Mouse (Mus musculus): Measurements from ENCODE around the gene Slc25a39. TPM values are rescaled to one million over a fixed set of nuclear protein-coding genes. Genes with fewer than 3 reads are reported as not detected.

The Slc25a39 gene
- polyA plus RNA-seq, 1 experiment from 2014 or later, result 173 TPM

GRCm38 (mm10) chr11:102399610-102400072 lies 8.1 kb downstream of the Slc25a39 start:
- peaks cover 58% of the 10 kb centered on the region for H3K4me1 ChIP-seq
- whole genome bisulfite sequencing, result 2% methylated on average over 33 of the region's 34 CpGs
- H3K9me3 ChIP-seq, result no peaks in the 10 kb centered on the region
- H3K9ac ChIP-seq (replicated peaks), result no peak overlapping the region
- H3K4me3 ChIP-seq, result peak overlapping the region; percentile 18; the same call in 1 of the 2 replicates
- 0 out of 2 replicates have a peak overlapping the region, but pooled peaks have one; percentile 10 for H3K27ac ChIP-seq (replicated peaks)
- H3K4me2 ChIP-seq (replicated peaks), result peak overlapping the region; percentile 36
- ATAC-seq (ENCODE audit: low FRiP score, low read depth), result no peak
- H3K36me3 ChIP-seq, result peaks cover 62% of the 10 kb centered on the region
- peaks cover 38% of the 10 kb centered on the region for H3K27me3 ChIP-seq

- 20% methylated on average over 15 of the region's 15 CpGs for WGBS
- Histone ChIP-seq H3K4me2 (replicated peaks) (no peak overlapping the region; the same call in 1 of the 2 replicates), H3K27ac (replicated peaks) (no peak overlapping the region), H3K4me1 (peaks cover 60% of the 10 kb centered on the region), H3K9ac (replicated peaks) (no peak overlapping the region), H3K9me3 (no peaks in the 10 kb centered on the region), H3K4me3 (no peak overlapping the region), H3K27me3 (peaks cover 38% of the 10 kb centered on the region), H3K36me3 (peaks cover 56% of the 10 kb centered on the region)
- ATAC-seq (ENCODE audit: low FRiP score, low read depth), result no peak
Observed at GRCm38 (mm10) chr11:102399107-102399506, 8.6 kb downstream of the Slc25a39 start.

- WGBS, result 83% methylated on average over 20 of the region's 20 CpGs
- H3K9ac ChIP-seq (replicated peaks), result peak overlapping the region; percentile 37; the same call in 1 of the 2 replicates
Observed at GRCm38 (mm10) chr11:102398007-102398825, 9.5 kb downstream of the Slc25a39 start.

GRCm38 (mm10) chr11:102396671-102397141 lies 11.0 kb downstream of the Slc25a39 start:
- H3K27ac ChIP-seq (replicated peaks), result no peak overlapping the region
- H3K9me3 ChIP-seq, result no peaks in the 10 kb centered on the region
- peaks cover 32% of the 10 kb centered on the region for H3K36me3 ChIP-seq
- WGBS, result 78% methylated on average over 7 of the region's 7 CpGs
- peaks cover 38% of the 10 kb centered on the region for H3K27me3 ChIP-seq
- H3K4me3 ChIP-seq, result 0 out of 2 replicates have a peak overlapping the region, but pooled peaks have one; percentile 6
- H3K9ac ChIP-seq (replicated peaks), result peak overlapping the region; percentile 7; the same call in 1 of the 2 replicates
- H3K4me1 ChIP-seq, result peaks cover 73% of the 10 kb centered on the region
- ATAC-seq (ENCODE audit: low FRiP score, low read depth), result no peak
- H3K4me2 ChIP-seq (replicated peaks), result peak overlapping the region; percentile 63

More at GRCm38 (mm10) chr11:102398007-102398825, 9.5 kb downstream of the Slc25a39 start:
- Histone ChIP-seq H3K4me2 (replicated peaks) (0 out of 2 replicates have a peak overlapping the region, but pooled peaks have one; percentile 63), H3K27ac (replicated peaks) (no peak overlapping the region), H3K27me3 (peaks cover 38% of the 10 kb centered on the region), H3K4me3 (no peak overlapping the region), H3K36me3 (peaks cover 47% of the 10 kb centered on the region), H3K9me3 (no peaks in the 10 kb centered on the region), H3K4me1 (peaks cover 66% of the 10 kb centered on the region)
- ATAC-seq (ENCODE audit: low FRiP score, low read depth), result no peak

GRCm38 (mm10) chr11:102396263-102396662 lies 11.5 kb downstream of the Slc25a39 start:
- H3K9ac ChIP-seq (replicated peaks), result 0 out of 2 replicates have a peak overlapping the region, but pooled peaks have one; percentile 83
- peaks cover 38% of the 10 kb centered on the region for H3K27me3 ChIP-seq
- no peak for ATAC-seq (ENCODE audit: low FRiP score, low read depth)
- peak overlapping the region; percentile 63 for H3K4me2 ChIP-seq (replicated peaks)
- peak overlapping the region; percentile 67; the same call in 1 of the 2 replicates for H3K4me3 ChIP-seq
- H3K27ac ChIP-seq (replicated peaks), result 0 out of 2 replicates have a peak overlapping the region, but pooled peaks have one; percentile 92
- WGBS, result 65% methylated on average over 6 of the region's 6 CpGs
- peaks cover 73% of the 10 kb centered on the region for H3K4me1 ChIP-seq
- no peaks in the 10 kb centered on the region for H3K9me3 ChIP-seq
- H3K36me3 ChIP-seq, result peaks cover 29% of the 10 kb centered on the region

- peaks cover 19% of the 10 kb centered on the region; the same call in 1 of the 2 replicates for H3K36me3 ChIP-seq
- H3K4me1 ChIP-seq, result peaks cover 68% of the 10 kb centered on the region
- peak overlapping the region; percentile 83 for H3K9ac ChIP-seq (replicated peaks)
- ATAC-seq (ENCODE audit: low FRiP score, low read depth), result no peak
- WGBS, result 0% methylated on average over 5 of the region's 5 CpGs
- no peaks in the 10 kb centered on the region for H3K9me3 ChIP-seq
- peak overlapping the region; percentile 63 for H3K4me2 ChIP-seq (replicated peaks)
- peak overlapping the region; percentile 92 for H3K27ac ChIP-seq (replicated peaks)
- peaks cover 28% of the 10 kb centered on the region for H3K27me3 ChIP-seq
- peak overlapping the region; percentile 67 for H3K4me3 ChIP-seq
Observed at GRCm38 (mm10) chr11:102395250-102395649, 12.5 kb downstream of the Slc25a39 start.

- peaks cover 12% of the 10 kb centered on the region; the same call in 1 of the 2 replicates for H3K36me3 ChIP-seq
- no peaks in the 10 kb centered on the region for H3K9me3 ChIP-seq
- WGBS, result 73% methylated on average over 9 of the region's 9 CpGs
- peaks cover 62% of the 10 kb centered on the region for H3K4me1 ChIP-seq
- no peak for ATAC-seq (ENCODE audit: low FRiP score, low read depth)
- peak overlapping the region; percentile 63 for H3K4me2 ChIP-seq (replicated peaks)
- H3K9ac ChIP-seq (replicated peaks), result peak overlapping the region; percentile 83
- H3K27me3 ChIP-seq, result peaks cover 21% of the 10 kb centered on the region
- H3K27ac ChIP-seq (replicated peaks), result peak overlapping the region; percentile 92
- H3K4me3 ChIP-seq, result peak overlapping the region; percentile 67
Observed at GRCm38 (mm10) chr11:102394421-102395124, 13.2 kb downstream of the Slc25a39 start.

- H3K9ac ChIP-seq (replicated peaks), result peak overlapping the region; percentile 83
- ATAC-seq (ENCODE audit: low FRiP score, low read depth), result peak; percentile 57
- H3K36me3 ChIP-seq, result 0 out of 2 replicates have a peak, but pooled peaks cover 9% of the 10 kb centered on the region
- WGBS, result 6% methylated on average over 17 of the region's 17 CpGs
- peak overlapping the region; percentile 92 for H3K27ac ChIP-seq (replicated peaks)
- H3K4me3 ChIP-seq, result peak overlapping the region; percentile 67
- peaks cover 14% of the 10 kb centered on the region for H3K27me3 ChIP-seq
- H3K4me1 ChIP-seq, result peaks cover 55% of the 10 kb centered on the region
- H3K9me3 ChIP-seq, result no peaks in the 10 kb centered on the region
- peak overlapping the region; percentile 63 for H3K4me2 ChIP-seq (replicated peaks)
Observed at GRCm38 (mm10) chr11:102393719-102394420, 13.9 kb downstream of the Slc25a39 start.

GRCm38 (mm10) chr11:102393238-102393634 lies 14.5 kb downstream of the Slc25a39 start, which contains the start of gene Rundc3a:
Rundc3a (plus strand) TSS chr11:102393403.
- peak within 1 kb of the TSS; percentile 67 for H3K4me3 ChIP-seq
- 0 out of 2 replicates have a peak, but pooled peaks cover 6% of the 10 kb centered on the region for H3K36me3 ChIP-seq
- H3K27ac ChIP-seq (replicated peaks), result peak within 1 kb of the TSS; percentile 92
- H3K4me1 ChIP-seq, result peaks cover 51% of the 10 kb centered on the region
- no peaks in the 10 kb centered on the region for H3K9me3 ChIP-seq
- peaks cover 10% of the 10 kb centered on the region for H3K27me3 ChIP-seq
- H3K4me2 ChIP-seq (replicated peaks), result peak within 1 kb of the TSS; percentile 63
- under 1% methylated on average over 23 of the region's 34 CpGs for WGBS
- peak within 1 kb of the TSS; percentile 83 for H3K9ac ChIP-seq (replicated peaks)
- ATAC-seq (ENCODE audit: low FRiP score, low read depth), result peak; percentile 88

- 20% methylated on average over 15 of the region's 15 CpGs for WGBS
Observed at GRCm38 (mm10) chr11:102392441-102393237, 15.1 kb downstream of the Slc25a39 start.

More at GRCm38 (mm10) chr11:102392441-102393237, 15.1 kb downstream of the Slc25a39 start:
- H3K36me3 ChIP-seq, result no peaks in the 10 kb centered on the region
- peak overlapping the region; percentile 63 for H3K4me2 ChIP-seq (replicated peaks)
- peak overlapping the region; percentile 57 for H3K9ac ChIP-seq (replicated peaks)
- H3K4me1 ChIP-seq, result peaks cover 45% of the 10 kb centered on the region
- H3K9me3 ChIP-seq, result no peaks in the 10 kb centered on the region
- ATAC-seq (ENCODE audit: low FRiP score, low read depth), result peak; percentile 48
- H3K4me3 ChIP-seq, result peak overlapping the region; percentile 67
- H3K27me3 ChIP-seq, result peaks cover 4% of the 10 kb centered on the region
- peak overlapping the region; percentile 92 for H3K27ac ChIP-seq (replicated peaks)

All from midbrain, embryonic 12.5 days (tissue).